Mouse (Mus musculus): ENCODE measurements around the gene Tent5c.

Gene Tent5c

DNA sequence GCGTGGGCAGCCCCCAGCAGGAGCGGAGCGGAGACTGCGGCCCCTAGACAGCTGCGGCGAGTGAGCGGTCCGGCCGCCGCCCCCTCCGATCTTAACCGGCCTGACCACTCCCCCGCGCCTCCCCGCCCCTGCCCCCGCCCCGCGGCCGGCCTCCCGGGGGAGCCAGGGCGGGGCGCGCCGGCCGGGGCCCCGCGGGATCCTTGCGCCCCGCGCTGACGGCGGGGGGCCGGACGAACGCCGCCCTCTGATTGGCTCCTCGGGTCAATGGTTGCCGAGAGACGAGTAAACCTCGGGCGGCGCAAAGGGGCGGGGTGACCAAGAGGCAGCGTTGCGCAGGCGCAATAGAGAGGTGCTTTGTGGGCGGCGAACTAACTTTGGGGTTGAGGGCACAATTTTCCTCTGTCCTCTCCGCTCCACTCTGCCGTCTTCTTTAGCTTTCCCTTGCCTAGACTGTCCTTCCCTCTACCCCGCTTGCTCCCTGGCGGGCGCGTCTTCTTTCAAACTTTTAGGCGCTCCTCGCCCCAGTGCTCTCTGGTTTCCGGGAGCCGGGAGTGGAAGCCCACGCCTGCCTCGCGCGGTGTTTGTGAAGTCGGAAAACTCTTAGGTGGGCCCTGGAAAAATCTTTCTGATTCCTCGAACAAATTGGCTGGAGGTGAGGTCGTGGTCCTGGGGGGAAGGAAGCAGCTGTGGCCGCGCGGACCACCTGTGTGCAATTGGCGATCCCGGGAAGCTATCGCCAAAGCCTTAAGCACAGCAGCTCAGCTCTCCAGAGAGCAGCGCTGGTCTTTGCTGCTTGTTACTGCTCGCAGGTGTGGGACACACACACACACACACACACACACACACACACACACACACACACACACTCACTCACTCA lies at the start of gene Tent5c:
Tent5c (minus strand) TSS at position 192 of the 877 bp plus-strand sequence.
- peak; percentile 77 to 81 for DNase-seq (ENCODE audit: low spot score in 2 of 2)

DNA sequence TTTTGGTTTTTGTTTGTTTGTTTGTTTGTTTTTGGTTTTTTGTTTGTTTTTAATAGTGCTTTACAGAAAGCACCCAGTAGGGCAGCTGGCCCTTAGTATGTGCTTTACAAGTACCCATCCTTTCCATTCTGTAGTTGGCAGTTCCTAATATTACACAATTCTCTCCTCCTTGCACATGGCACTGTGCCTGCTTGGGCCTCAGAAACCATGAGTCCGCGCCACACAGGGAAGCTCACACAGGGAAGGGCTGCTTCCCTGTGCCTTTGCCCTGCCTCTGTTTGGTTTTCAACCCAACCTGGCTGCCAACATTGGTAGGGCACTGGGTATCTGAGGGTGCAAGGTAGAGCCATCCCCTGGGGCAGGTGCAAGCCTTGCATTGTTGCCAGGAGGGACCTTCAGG lies 47.6 kb upstream of the Tent5c start:
- DNase-seq (ENCODE audit: low spot score in 2 of 2), result no peak

DNA sequence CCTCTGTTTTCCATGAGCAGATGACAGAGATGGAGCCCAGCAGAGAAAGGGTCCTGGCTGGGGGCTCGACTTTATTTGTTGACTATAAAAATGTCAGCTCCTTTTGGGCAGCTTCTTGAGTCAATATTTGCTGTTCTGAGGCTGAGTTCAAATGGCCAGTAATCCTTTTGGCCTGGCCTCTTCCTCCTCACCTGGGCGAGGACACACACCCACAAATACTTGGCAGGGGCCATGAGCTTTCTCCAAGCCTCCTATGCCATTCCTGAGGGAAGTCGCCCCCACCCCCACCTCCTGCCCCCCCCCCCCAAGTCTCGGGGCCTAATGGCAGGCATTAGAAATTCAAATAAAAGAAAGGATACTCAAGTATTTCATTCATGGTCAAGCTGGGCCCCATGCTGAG lies 46.8 kb upstream of the Tent5c start:
- no peak for DNase-seq (ENCODE audit: low spot score in 2 of 2)

DNA sequence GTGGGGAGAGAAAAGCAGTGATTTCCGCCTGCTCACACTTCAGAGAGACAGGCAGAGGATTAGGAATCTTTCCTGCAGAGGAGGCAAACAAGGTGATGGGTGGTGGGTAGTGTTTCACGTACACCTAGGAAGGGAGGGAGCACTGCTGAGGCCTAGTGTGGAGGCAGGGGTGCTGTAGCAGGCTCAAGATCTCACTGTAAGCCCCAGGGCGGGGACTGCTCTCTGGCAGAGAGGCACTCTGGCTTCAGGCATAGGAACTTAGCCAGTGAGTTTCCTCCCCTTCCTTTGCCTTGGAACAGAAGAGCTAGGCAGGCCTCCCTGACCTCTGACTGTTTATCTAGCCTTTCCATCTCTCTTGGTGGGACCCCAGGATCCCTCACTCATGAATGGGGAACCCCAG lies 46.2 kb upstream of the Tent5c start:
- DNase-seq (ENCODE audit: low spot score in 2 of 2), result no peak

DNA sequence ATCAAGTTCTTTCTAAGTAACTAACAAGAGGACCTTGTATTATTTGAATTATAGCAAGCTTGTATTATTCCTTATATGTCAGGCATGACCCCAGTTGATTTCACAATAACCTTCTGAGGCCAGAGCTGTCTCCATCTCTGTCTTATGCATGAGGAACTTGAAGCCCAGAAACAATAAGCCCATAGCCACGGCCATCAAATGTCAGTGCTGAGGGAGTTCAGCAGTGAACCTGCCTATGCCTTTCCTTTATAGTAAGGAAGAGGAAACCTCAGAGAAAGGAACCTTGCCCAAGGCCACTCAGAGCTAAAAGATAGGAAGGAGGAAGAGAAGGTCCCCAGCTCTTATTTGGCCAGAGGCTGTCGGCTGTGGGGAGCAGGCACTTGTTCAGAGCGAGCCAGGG lies 45.3 kb upstream of the Tent5c start:
- DNase-seq (ENCODE audit: low spot score in 2 of 2), result no peak

DNA sequence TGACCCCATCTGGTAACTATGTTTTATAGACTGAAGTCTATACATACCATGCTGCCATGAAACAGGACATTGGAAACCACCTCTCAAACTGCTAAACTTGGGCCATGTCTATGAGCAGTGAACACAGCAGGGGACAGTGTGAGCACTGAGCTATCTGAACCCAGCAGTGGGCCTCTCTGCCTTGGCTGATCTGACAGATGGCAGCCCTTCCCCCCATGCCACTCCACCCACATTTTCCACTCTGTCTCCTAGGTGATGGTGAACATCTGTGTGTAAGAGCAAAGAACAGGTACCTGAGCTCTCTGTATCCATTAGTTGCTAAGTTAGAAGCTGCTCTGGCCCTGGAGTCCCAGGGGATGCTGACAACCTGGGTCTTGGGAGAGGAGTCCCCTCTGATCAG lies 44.3 kb upstream of the Tent5c start:
- DNase-seq (ENCODE audit: low spot score in 2 of 2), result no peak

DNA sequence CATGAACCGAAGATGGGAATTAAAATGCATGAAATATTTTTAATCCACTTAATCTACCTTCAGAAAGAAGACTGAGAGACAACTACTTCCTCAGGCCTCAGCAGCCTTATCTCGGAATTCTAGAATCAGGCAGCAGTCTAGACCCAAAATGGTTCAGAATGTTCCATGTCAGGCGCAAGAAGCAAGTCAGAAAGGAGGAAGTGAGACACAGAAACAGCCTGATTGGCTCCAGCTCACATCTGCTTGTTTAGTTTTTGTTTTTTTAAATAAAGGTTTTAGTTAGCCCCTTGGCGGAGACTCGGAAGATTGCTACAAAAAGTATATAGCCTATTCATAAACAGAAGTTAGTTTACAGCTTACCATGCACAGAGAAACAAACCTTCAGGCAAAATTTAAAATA lies 41.8 kb upstream of the Tent5c start:
- no peak for DNase-seq (ENCODE audit: low spot score in 2 of 2)

DNA sequence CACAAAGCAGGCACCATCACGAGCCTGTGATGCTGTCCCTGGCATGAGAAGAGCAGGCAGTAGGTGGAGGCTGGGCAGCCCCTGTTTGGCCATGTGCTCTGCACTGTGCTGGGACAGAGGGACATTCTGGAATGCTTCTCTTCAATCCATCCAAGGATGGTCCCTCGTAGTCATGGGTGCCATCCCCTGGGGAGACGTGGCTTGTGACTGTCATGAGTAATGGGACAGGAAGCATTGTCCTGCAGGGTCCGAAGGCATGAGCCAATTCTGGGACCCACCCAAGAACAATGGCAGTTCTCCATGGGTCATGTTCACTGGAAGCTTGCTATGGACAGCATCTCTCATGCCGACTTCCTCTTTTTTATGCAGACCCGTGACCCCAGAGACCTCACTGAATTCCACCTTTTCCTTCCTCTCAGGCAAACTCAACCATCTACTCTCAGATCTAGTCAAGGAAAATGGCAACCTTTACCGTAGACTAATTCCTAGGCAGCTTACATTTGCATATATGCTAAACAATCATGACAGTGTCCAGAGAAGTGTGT lies 41.2 kb upstream of the Tent5c start:
- DNase-seq (ENCODE audit: low spot score in 2 of 2), result no peak

DNA sequence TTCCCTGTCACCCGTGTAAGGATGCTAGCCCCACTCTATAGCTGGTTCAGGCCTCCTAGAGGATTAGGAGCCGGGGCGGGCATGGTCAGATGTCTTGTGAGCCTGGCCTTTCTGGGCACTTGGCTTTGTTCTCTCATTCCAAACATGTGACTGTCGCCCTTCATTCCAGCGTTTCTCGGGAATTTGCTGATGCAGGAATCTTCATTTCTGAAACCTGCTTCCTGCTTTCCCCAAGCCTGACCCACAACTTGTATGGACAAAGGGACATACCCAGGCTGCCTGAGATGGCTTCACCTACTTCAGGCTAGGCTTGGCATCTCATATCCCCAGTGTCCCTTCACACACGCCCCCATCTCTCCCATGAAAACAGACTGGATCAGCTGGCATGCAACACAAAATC lies 33.5 kb upstream of the Tent5c start:
- no peak for DNase-seq (ENCODE audit: low spot score in 2 of 2)

DNA sequence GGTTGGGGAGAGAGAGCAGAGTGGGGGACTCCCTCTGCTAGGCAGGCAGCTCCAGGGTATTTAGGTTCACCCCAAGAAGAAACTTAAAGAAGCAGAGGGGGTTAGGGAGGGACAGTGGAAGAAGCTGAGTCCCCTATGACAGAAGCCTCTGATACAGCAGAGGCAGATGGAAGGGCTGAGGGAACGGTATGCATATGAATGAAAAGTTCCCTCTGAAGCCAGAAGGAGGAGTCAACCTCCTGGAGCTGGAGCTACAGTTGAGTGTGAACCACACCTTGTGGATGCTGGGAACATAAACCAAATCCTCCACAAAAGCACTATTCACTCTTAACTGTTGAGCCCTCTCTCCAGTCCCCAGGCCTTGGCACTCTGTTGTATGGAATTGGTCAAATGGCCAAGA lies 32.5 kb upstream of the Tent5c start:
- no peak for DNase-seq (ENCODE audit: low spot score in 2 of 2)

DNA sequence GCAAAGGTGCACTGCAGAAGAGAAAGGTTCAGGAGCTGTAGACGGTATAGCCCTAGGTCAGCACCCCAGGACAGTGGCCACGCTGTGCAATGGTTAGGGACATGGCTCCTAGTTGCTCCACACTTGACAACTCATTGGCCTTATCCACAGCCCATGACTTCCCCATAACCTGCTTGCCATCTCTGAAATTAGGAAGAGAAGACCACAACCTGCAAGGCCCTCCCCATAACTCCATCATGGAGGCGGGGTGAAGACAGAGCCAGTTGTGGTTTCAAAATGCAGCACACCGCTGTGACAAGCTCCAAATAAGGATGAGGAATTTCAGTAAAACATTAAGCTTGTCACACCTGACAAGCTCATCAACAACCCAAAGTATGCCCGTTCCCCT lies 26.6 kb upstream of the Tent5c start:
- no peak for DNase-seq (ENCODE audit: low spot score in 2 of 2)

DNA sequence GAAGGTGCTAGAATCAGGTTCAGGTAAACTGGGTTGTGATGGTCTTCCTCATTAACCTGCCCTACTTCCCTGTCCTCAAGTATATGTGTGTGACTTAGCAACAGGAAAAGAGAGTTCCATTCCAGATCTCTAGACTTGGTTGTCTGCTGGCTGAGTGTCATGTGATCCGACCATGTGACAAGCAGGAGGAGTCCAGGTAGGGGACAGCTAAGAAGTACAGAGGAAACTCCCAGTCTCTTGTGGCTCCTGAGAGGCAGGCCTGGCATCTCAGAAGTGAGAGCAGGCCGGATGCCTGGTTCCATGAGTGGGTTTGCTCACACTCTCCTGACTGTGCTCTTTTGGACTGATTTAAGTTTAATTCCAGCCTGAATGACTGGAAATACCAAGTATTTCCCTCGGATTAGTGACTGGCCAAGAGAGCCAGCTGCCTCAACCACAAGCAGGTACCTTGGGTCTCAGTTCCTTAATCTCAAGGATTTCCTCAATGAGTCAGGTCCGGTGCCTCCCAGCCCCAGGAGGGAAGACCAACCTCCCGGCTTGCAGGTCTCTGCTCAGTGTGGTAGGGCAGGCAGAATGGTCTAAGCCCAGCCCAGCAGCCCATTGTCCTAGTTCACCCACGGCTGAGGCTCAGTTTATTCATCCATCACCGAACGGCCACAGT lies 26.1 kb upstream of the Tent5c start:
- DNase-seq (ENCODE audit: low spot score in 2 of 2), result no peak

DNA sequence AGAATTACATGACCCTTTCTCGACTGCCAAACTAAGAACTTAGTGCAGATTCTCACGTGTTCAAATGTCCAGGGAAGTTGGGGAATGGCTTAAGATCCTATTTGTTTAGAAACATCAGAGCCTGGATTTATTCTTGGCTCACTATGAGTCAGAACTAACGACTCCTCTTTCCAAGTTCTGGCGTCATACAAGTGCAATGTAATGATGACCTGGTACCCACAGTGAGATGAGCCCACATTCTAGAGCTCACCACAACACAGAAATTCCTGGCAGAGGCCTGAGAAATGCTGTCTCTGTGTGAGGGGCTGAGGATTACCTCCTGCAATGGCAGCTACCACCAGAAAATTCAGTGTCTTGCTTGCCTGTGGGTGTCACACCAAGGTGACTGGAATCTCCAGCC lies 18.1 kb upstream of the Tent5c start:
- DNase-seq (ENCODE audit: low spot score in 2 of 2), result no peak

DNA sequence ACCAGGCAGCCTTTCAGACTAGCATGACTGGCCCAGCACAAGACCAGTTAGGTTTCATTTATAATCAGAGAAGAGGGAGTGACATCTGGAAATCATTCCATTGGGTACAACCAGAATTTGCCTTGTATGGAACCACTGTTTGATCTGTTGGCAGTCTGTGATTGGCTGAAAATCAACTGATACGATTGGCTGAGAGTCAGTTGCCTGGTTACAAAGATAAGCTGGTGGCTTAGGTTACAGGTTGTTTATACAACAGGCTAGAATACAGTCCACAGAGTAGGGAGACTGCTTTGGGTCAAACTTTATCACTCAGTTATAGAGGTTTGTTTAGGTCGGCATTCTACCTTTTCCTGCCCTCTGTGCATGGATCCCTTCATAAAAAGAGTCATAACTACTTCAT lies 17.6 kb upstream of the Tent5c start:
- no peak for DNase-seq (ENCODE audit: low spot score in 2 of 2)

DNA sequence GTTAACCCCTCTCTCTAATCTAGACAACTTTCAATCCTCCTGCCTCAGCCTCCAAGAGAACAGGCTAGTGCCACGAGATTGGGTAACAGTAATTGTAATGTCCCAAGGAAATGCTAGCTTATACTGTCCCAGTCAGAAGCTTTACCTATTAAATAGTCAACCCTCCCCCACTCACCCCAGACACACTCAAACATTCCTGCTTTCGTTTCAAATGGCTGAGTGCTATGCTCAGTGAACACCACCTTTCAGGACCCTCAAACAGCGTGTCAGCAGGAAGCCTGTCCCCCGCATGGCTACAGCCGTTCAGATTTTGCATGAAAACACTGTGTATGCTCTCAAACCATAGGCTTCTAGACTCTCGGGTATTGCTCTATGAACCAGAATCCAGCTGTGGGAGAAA lies 14.8 kb upstream of the Tent5c start:
- no peak for DNase-seq (ENCODE audit: low spot score in 2 of 2)

DNA sequence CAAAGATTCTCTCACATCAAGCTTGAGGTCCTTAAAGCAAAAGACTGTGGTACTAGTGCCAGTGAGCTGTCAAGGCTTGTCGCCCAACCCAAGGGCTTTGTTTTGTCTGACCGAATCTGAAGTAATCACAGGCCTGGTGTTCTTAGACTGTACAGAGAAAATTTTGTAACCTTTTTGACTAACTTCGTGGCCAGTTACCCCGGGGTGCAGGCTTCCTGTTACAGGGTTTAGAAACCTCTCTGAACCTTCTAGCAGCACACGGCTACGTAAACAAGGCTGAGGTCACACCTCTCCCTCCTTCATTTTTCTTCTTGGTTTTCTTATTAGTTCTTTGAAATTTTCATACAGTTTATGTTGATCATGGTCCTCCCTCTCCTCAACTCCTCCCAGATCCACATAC lies 13.4 kb upstream of the Tent5c start:
- no peak for DNase-seq (ENCODE audit: low spot score in 2 of 2)

DNA sequence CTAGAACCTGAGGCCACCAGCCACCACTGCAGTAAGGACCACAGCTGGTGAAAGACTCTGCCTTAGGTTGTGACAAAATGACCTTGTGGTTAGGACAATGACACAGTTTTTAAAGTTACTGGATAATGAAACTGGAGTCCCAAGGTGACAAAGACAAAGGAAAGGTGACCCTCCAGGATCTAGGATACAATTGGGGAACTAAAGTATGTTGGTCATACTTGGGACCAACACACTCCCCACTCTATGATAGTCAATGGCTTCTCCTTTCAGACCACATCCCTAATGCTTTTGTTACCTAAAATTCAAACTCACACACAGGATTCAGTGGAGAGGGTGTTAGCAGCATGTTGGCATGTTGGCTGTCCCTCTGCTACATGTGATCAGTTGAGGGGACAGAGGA lies 12.8 kb upstream of the Tent5c start:
- no peak for DNase-seq (ENCODE audit: low spot score in 2 of 2)

DNA sequence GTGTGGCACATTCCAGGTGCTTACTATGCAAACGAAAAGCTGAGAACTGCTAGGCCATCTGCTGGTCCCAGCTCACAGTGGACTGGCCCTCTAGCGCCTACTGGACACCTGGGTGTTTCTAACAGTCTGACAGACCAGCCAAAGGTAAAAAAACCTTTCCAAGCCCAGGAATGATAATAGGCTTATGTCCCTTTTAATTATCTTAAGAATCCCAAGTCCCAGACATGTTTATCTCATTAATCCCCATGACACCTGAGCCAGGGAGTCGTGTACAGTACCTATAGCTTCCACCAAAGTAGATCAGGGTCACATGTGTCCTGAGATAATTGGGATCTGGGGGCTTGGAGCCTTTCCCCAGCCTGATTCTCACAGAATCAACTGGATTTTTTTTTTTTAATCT lies 7.0 kb upstream of the Tent5c start:
- no peak for DNase-seq (ENCODE audit: low spot score in 2 of 2)

DNA sequence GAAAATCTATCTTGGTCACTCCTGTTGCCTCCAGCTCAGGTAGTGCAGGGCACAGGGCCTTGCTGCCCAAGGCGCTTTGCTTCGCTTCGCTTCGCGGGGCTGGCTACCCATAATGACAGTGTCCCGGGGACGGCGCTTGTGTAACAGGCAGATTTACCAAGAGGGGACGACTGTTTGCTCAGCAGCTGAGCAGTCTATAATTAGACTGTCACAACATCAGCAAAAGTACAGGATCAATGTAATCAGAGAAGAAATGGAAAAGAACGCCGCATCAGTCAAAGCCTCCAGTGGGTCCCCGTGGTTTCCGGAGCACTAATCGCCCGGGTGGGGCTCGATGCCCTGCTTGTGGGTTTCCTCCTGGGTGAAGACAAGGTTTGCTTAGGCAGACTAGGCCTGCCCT lies 6.3 kb upstream of the Tent5c start:
- DNase-seq (ENCODE audit: low spot score in 2 of 2), result no peak

DNA sequence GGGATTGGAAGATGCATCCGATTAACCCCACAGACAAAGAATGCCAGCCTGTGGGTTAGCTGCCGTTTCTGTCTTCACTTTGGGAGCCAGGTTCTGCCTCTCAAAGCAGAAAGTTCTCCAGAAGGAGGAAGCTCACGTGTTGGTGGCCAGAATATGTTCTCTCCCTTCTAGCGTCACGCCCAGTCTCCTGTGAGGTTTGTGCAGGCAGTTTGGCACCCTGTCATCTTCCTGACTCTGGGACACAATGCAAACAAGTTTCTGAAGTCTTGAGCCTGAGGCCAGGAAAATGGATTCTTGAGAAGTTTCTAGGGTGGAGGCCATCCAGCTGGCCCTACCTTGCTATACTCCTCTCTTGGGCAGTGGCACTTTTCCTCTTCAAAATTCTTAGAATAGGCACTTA lies 5.8 kb upstream of the Tent5c start:
- DNase-seq (ENCODE audit: low spot score in 2 of 2), result no peak

DNA sequence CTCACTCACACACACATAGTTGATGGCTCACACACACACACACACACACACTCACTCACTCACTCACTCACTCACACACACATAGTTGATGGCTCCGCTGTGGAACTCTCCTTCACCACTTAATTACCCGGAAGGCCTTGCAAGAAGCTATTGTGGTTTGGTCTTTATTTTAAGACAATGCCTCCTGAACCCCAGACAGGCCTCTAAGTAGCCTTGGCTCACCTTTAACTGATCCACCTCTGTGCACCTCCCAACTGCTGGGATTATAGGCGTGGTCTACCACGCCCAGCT lies 831 bp upstream of the Tent5c start:
- DNase-seq (ENCODE audit: low spot score in 2 of 2), result no peak

DNA sequence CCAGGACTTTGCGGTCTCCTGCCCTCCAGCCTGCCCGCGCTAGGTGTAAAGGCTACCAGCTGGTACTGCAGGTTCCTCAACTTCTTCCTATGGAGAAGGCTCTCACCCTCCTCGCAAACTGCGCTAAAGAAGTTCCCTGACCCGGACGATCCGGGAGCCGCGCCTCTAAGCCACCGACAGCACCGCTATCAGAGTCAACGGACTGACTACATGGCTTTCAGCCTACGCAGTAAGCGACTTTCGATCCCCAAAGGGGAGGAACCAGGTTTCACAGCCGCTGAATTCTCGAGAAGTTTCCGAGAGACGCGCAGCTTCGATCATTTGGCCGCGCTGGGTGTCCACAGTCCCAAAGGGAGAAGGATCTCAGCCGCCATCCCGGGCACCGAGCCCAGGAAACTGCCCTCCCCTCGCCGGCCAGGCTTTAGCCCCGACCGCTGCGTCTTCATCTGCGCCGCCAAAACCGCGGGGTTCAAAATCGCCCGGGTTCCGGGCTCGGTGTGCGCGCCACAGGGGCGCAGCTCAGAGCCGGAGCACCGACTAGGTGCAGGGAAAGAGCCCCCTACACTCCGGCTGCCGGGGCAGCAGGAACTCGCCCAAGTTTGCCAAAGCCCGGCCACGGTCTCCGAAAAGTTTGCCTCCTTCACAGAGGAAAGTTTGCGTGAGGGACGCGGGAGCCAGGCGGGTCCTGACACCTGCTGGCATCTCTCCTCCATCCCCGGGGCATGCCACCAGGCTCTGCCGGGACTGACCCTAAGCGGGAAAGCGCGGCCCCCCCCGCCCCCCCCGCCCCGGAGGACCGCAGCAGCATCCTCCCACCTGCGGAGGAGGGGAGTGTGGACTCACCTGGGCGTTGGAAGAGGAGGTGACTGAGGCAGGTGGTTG lies 632 bp downstream of the Tent5c start:
- peak; percentile 14 to 18 for DNase-seq (ENCODE audit: low spot score in 2 of 2)

Measured in frontal cortex, postnatal 14 days (tissue).